Mouse (Mus musculus) thymus, postnatal 36 days (tissue): ENCODE data around the gene Rnf208.
"Not testable (repeated sequence)": the region's sequence is repeated elsewhere in the genome, so short reads cannot be mapped to it uniquely, and the experiment has no call there.

ENCODE experiments used
- DNase-seq, 2 experiments: peaks; one replicate each; pipeline ENCODE4 v3.0.0; 2022; ENCODE audit warnings: mixed read lengths in 2 of 2

Rnf208 gene

GRCm38 (mm10) chr2:25246183-25247072 is 4.4 kb downstream of the Rnf208 start, which contains the start of gene AL732309.1:
AL732309.1 (minus strand) TSS chr2:25246863.
- DNase-seq, result no peak

DNA sequence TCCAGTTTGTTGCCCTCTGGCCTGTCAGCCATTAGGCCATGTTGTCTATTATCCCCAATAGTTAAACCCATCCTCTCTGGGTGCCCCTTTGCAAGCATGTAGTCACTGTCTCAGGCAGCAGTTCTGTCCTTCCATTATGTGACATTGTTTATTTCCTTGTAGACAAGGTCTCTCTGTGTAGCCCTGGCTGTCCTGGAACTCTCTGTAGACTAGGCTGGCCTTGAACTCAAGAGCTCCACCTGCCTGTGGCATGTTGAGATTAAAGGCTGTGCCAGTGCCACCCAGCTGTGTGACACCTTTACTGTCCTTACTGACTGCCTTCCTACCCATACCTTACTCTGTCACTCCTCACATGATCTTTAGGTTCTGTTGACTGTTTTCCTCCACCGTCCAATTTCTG is 10.3 kb downstream of the Rnf208 start:
- DNase-seq, result peak; percentile 28 to 30

GRCm38 (mm10) chr2:25255284-25255779 is 13.3 kb downstream of the Rnf208 start, which contains the start of gene Tmem203:
Tmem203 (plus strand) TSS chr2:25255439.
- DNase-seq, result peak; percentile 82

GRCm38 (mm10) chr2:25256443-25257109 is 14.5 kb downstream of the Rnf208 start:
- peak; percentile 61 to 65 for DNase-seq

DNA sequence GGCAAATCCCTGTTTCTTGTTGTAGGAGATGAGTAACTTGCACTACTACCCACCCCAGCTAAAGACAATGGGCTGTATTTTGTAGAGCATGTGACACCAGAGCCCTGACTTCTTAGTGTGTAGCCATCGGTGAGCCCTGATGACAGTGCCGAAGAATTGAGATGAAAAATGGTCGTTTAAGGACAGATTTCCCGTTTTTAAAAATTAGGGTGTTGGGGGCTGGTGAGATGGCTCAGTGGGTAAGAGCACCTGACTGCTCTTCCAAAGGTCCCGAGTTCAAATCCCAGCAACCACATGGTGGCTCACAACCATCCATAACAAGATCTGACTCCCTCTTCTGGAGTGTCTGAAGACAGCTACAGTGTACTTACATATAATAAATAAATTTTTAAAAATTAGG is 15.2 kb downstream of the Rnf208 start:
- not testable (repeated sequence) for DNase-seq

- no peak for DNase-seq
These were observed 16.8 kb downstream of the Rnf208 start for GRCm38 (mm10) chr2:25258887-25259286.

DNA sequence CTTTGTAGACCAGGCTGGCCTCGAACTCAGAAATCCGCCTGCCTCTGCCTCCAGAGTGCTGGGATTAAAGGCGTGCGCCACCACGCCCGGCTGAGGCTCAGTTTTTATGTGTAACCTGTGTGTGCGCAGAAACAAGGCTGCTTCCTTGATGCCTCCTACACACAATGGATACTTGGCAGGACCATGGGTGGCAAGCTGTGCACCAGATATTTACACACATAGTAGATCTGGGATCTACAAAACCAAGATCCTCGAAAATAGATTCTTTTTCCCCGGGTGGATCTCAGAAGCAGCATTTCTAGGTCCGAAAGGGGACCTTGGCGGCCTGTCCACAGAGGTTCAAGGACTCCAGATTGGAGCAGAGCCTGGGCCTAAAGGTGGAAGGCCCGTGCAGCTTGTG is 19.8 kb downstream of the Rnf208 start:
- DNase-seq, result no peak

DNA sequence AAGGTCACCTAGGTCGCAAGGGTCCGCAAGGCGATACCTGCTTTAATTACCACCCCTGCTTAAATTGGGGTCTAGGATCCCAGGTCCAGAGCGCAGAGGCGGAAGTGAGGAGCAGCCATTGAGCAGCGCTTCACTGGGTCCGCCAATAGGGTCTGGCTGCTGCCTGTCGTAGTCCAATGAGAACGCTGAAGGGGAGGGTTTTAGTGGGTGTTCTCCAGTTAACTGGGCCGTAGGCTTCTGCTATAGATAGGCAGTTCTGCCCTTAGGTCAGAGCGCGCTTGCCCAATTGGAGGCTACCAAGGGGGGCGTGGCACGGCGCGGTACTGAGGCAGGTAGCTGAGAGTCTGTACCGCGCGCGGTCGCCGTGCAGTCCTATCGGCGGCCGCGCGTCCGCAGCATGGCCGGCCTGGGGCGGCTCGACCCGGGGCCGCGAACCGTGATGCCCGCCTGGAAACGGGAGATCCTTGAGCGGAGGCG is 20.3 kb downstream of the Rnf208 start, which contains the start of gene Tprn:
Tprn (plus strand) TSS at position 328 of the 477 bp plus-strand sequence.
- peak; percentile 93 to 96 for DNase-seq

GRCm38 (mm10) chr2:25262795-25263622 is 21.0 kb downstream of the Rnf208 start:
- peak; percentile 54 to 69 for DNase-seq

- DNase-seq, result no peak
These were observed 21.7 kb downstream of the Rnf208 start for GRCm38 (mm10) chr2:25263623-25264285.

DNA sequence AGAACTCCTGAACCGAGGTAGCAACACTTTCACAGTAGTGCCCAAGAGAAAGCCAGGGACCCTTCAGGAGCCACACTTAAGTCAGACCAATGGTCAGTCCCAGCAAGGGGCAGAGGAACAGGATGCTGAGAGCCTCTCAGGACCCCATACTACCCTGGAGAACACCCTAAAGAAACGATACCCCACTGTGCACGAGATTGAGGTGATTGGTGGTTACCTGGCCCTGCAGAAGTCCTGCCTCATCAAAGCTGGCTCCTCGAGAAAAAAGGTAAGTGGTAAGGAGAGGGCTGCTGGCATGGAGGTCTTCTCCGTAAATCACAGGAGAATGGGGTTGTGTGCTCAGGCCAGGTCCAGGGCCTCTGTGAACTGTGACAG is 22.2 kb downstream of the Rnf208 start:
- no peak for DNase-seq

DNA sequence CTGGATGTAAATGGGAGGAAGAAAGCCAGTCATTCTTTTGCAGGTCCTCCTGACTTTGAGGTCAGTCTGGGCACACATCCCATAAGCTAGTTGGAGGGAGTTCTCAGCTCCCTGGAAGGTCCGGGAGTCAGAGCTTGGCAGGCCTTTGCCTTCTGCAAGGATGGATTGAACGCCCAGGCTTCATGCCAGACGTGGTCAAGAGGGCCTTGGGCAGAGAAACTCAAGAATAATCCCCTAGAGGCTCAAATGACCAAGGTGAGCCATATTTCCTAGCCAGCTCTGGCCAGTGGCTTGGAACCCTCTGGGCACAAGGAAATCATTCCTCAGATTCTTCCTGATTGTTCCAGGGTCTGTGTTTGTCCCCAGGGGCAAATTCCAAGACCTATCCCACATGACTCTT is 22.8 kb downstream of the Rnf208 start:
- no peak for DNase-seq

DNA sequence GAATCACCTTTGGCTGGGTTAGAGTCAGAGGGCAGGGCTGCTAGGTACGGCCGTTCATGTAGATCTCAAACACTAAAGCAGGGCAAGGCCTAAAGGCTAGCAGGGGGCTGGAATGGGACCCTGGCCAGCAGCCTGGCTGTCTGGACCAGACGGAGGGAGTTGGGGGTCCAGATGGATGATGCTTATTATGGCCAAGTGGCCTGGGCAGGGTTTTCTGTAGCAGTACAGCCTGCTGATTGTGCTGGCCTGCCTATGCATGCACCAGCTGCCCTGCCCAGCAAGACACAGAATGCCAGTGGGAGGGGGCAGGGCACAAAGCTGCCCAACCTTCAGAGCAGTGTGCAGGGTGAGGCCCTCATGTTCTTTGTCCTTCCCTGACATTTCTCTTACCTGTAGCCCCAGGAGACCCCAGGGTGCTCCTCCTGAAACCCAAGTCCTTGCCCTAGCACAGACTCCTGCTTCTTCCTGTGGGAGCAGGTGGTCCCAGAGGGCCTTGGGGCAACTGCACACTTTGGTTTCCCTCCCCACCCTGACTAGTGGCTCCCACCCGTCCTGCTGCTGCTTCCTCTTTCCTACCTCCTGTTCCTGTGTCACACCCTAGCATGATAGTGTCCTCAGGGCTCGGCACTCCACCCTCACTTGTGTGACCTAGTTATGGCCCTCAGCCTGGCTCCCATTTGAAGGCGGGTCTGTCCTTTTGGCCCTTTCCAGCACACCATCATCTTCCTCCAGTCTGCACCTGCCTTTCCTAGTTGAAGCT is 24.0 kb downstream of the Rnf208 start:
- DNase-seq, result no peak

GRCm38 (mm10) chr2:25266720-25267119 is 24.7 kb downstream of the Rnf208 start:
- DNase-seq, result no peak

DNA sequence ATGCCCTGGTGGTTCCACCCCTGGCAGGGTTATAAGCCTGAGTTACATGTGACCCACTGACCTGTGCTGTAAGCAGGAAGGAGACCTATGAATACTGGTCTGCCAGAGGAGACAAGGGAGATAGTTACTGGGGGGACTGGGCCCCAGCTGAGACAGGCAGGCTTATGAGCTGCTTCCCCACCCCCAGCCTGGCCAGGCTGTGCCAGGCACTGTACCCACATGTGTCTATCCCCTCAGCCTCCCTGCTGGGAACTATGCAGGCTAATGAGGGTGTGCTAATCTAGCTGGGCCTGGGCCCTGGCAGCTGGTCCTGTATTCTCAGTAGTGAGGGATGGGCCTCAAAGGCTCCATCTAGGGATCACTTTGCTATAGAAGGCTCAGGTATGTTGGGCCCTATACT is 25.2 kb downstream of the Rnf208 start:
- DNase-seq, result no peak

GRCm38 (mm10) chr2:25267746-25268309 is 25.8 kb downstream of the Rnf208 start:
- DNase-seq, result no peak

DNA sequence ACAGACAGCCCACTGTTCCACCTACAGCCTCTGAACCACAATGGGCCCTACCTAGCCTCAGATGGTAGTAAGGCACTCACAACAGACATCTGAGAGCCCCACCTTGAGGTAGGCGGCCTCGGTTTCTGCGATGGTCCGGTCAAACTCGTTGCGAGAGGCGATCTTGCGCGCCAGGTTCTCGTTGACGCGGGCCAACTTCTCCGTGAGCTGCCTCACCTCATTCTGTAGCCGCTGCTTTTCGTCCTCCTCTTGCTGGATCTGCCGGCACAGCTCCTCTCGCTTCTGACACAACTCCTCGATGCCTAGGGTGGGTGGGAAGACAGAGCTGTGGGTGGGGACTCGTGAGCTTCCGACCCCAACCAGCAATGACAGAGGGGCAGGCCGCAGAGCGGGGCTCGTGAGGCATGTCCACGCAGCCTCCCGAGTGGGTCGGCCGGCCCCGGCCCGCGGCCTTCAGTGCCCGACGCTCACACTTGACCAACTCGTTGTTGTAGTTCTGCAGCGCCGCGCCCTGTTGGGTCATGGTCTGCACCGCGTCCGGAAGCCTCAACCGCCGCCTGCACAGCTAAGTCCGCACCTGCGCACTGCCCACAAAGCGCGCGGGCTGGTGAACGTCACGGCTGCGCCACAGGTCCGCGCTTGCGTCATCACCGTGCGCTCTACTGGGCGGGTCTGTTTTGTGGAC is 29.9 kb downstream of the Rnf208 start, which contains the start of the genes Ssna1 and Anapc2:
Ssna1 (minus strand) TSS at position 612 of the 685 bp plus-strand sequence.
Anapc2 (plus strand) TSS at position 652 of the 685 bp plus-strand sequence.
- DNase-seq, result peak; percentile 96

DNA sequence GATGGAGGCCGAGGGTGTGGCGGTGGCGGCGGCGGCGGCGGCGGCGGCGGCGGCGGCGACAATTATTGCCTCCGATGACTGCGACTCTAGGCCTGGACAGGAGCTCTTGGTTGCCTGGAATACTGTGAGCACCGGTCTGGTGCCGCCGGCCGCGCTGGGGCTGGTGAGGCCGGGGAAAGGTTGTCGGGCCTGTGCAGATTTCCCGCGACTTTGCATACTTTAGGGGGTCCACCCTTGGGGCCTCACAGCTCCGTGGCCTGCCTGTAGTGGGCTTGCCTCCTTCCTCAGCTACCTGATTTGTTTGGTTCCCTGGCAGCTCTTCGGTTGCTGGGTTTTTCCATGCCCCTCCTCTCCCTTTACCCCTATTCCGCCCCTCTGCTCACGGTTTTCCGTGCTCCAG is 30.5 kb downstream of the Rnf208 start:
- no peak for DNase-seq

- no peak for DNase-seq
These were observed 31.0 kb downstream of the Rnf208 start for GRCm38 (mm10) chr2:25273010-25273409.
